Mouse (Mus musculus): ENCODE measurements around the gene Hist2h4. TPM values are rescaled to one million over a fixed set of nuclear protein-coding genes. Genes with fewer than 3 reads are reported as not detected.
A peak's percentile ranks its signal among the peaks of the same experiment; 100 is the strongest.
"Not testable (repeated sequence)": the region's sequence is repeated elsewhere in the genome, so short reads cannot be mapped to it uniquely, and the experiment has no call there.

The Hist2h4 gene
- polyA plus RNA-seq, 1 experiment from 2014 or later, result 13.6 TPM

GRCm38 (mm10) chr3:96230404-96230803 lies 32.7 kb downstream of the Hist2h4 start:
- Histone ChIP-seq H3K9ac (no peak overlapping the region), H3K36me3 (no peaks in the 10 kb centered on the region), H3K4me2 (replicated peaks) (no peak overlapping the region), H3K27ac (no peak overlapping the region), H3K4me1 (no peaks in the 10 kb centered on the region), H3K27me3 (no peaks in the 10 kb centered on the region), H3K4me3 (no peak overlapping the region), H3K9me3 (no peaks in the 10 kb centered on the region)
- ATAC-seq (ENCODE audit: insufficient number of reproducible peaks, insufficient read depth, low FRiP score, low TSS enrichment), result no peak
- 54% methylated on average over 2 of the region's 2 CpGs for WGBS

DNA sequence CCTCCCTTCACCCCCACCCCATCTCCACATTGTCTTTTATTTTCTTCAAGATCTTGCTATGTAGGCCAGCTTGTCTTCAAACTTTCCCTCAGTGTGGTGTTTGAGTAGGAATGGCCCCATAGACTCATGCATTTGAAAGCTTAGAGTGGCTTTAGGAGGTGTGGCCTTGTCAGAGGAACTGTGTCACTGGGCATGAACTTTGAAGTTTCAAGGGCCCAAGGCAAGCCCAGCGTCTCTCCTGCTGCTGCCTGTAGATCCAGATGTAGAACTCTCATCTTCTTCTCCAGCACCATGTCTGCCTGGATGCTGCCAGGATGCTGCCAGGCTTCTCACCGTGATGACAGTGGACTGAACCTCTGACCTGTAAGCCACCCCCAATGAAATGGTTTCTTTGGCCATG lies 34.3 kb downstream of the Hist2h4 start:
- WGBS, result 69% methylated on average over 2 of the region's 2 CpGs

DNA sequence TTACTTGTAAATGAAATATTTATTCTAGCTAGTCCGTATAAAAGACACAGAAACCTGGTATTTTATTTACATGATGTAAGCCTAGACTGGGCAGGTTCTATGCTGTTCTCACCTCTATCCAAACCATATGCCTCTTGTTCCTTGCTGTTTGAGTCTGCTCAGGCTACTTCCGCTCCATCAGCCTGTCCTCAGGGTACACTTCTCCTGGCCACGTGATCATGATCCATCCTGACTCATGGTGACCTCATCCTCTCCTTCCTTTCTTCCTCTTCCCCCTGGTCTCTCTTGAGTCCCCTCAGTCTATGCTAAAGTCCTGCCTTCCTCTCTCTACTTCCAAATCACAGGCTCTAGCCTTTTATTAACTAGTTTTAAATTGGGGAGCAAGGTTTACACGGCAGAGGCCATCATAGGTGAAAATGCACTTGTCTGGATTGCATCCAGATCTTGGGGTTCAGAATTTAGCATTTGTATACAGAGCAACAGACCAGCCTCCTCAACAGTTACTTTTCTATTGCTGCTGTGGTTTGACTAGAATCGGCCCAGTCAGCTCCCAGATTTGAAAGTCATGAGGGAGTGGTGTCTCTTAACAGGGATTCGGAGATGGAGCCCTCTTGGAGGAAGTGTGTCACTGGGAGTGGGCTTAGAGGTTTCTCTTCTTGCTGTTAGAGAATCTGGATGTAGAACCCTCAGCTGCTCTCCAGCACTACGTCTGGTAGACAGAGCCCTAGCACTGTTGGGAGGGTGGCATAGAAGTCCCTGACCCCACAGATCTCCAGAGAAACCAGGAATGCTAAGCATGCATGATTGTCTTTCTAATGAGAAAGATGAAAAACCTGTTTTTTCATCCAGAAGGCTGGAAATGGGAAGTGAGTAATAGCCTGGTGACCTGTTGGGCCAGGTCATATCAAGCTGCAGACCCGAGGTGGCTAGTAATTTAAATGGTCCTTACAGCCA lies 36.1 kb downstream of the Hist2h4 start:
- Histone ChIP-seq H3K9ac (no peak overlapping the region), H3K27ac (no peak overlapping the region)
- 61% methylated on average over 8 of the region's 8 CpGs for WGBS

More for the DNA sequence above, 34.3 kb downstream of the Hist2h4 start:
- no peaks in the 10 kb centered on the region; the same call in 1 of the 2 replicates for H3K4me1 ChIP-seq
- no peak overlapping the region for H3K9ac ChIP-seq
- H3K4me2 ChIP-seq (replicated peaks), result no peak overlapping the region
- no peaks in the 10 kb centered on the region for H3K36me3 ChIP-seq
- ATAC-seq (ENCODE audit: insufficient number of reproducible peaks, insufficient read depth, low FRiP score, low TSS enrichment), result no peak
- no peak overlapping the region for H3K27ac ChIP-seq
- no peaks in the 10 kb centered on the region for H3K27me3 ChIP-seq
- H3K9me3 ChIP-seq, result no peaks in the 10 kb centered on the region
- H3K4me3 ChIP-seq, result no peak overlapping the region

GRCm38 (mm10) chr3:96225421-96225820 lies 37.7 kb downstream of the Hist2h4 start:
- no peak overlapping the region for H3K27ac ChIP-seq
- peaks cover 12% of the 10 kb centered on the region for H3K4me1 ChIP-seq
- H3K27me3 ChIP-seq, result no peaks in the 10 kb centered on the region
- no peak overlapping the region; the same call in 1 of the 2 replicates for H3K4me2 ChIP-seq (replicated peaks)
- no peaks in the 10 kb centered on the region for H3K9me3 ChIP-seq
- H3K4me3 ChIP-seq, result no peak overlapping the region
- no peaks in the 10 kb centered on the region for H3K36me3 ChIP-seq
- no peak for ATAC-seq (ENCODE audit: insufficient number of reproducible peaks, insufficient read depth, low FRiP score, low TSS enrichment)
- no peak overlapping the region for H3K9ac ChIP-seq
- 31% methylated on average over 2 of the region's 2 CpGs for WGBS

More for the DNA sequence above, 36.1 kb downstream of the Hist2h4 start:
- Histone ChIP-seq H3K9me3 (no peaks in the 10 kb centered on the region), H3K4me1 (peaks cover 8% of the 10 kb centered on the region), H3K27me3 (no peaks in the 10 kb centered on the region), H3K4me3 (no peak overlapping the region), H3K4me2 (replicated peaks) (no peak overlapping the region), H3K36me3 (no peaks in the 10 kb centered on the region)
- no peak for ATAC-seq (ENCODE audit: insufficient number of reproducible peaks, insufficient read depth, low FRiP score, low TSS enrichment)

GRCm38 (mm10) chr3:96222774-96223173 lies 40.3 kb downstream of the Hist2h4 start:
- 93% methylated on average over 4 of the region's 4 CpGs for WGBS
- no peak overlapping the region for H3K9ac ChIP-seq

GRCm38 (mm10) chr3:96221640-96222038 lies 41.5 kb downstream of the Hist2h4 start:
- peak overlapping the region; percentile 65 for H3K4me3 ChIP-seq
- no peaks in the 10 kb centered on the region for H3K9me3 ChIP-seq
- H3K36me3 ChIP-seq, result no peaks in the 10 kb centered on the region
- WGBS, result 18% methylated on average over 9 of the region's 9 CpGs
- peak overlapping the region; percentile 89 for H3K9ac ChIP-seq
- H3K4me2 ChIP-seq (replicated peaks), result peak overlapping the region; percentile 57
- peaks cover 18% of the 10 kb centered on the region for H3K4me1 ChIP-seq
- no peak for ATAC-seq (ENCODE audit: insufficient number of reproducible peaks, insufficient read depth, low FRiP score, low TSS enrichment)
- peak overlapping the region; percentile 99 for H3K27ac ChIP-seq
- H3K27me3 ChIP-seq, result no peaks in the 10 kb centered on the region

More at GRCm38 (mm10) chr3:96222774-96223173, 40.3 kb downstream of the Hist2h4 start:
- Histone ChIP-seq H3K4me1 (peaks cover 18% of the 10 kb centered on the region), H3K4me2 (replicated peaks) (peak overlapping the region; percentile 57), H3K27me3 (no peaks in the 10 kb centered on the region), H3K4me3 (no peak overlapping the region), H3K36me3 (no peaks in the 10 kb centered on the region), H3K9me3 (no peaks in the 10 kb centered on the region), H3K27ac (no peak overlapping the region)
- no peak for ATAC-seq (ENCODE audit: insufficient number of reproducible peaks, insufficient read depth, low FRiP score, low TSS enrichment)

DNA sequence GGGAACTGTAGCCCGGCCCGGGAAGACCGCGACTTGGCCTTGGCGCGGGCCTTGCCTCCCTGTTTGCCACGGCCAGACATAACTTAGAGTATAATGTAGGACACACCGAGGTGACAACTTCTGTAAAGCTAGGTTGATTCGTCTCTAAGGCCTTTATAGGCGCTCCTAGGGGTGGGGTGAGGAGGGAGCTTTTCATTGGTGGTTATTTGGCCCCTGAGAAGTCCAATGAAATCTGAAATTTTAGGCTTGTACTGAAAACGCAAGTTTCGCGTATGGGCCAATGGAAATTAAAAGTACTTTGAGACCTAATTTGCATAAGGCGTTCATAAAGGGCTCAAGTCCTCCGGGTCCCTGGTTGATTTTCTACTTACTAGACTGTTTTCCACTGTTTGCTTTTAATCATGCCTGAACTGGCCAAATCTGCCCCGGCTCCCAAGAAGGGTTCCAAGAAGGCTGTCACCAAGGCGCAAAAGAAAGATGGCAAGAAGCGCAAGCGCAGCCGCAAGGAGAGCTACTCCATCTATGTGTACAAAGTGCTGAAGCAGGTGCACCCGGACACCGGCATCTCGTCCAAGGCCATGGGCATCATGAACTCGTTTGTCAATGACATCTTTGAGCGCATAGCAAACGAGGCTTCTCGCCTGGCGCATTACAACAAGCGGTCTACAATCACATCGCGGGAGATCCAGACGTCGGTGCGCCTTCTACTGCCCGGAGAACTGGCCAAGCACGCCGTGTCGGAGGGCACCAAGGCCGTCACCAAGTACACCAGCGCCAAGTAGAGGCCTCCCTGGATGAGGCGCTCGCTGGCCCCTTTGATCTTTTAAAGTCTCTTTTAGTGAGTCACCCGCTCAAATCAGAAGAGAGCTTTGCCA lies 42.1 kb downstream of the Hist2h4 start, which contains the start of the genes Hist2h2ac and Hist2h2be:
Hist2h2ac (minus strand) TSS at position 116 of the 875 bp plus-strand sequence.
Hist2h2be (plus strand) TSS at position 355 of the 875 bp plus-strand sequence.
- Histone ChIP-seq H3K27me3 (no peaks in the 10 kb centered on the region), H3K4me3 (peak within 1 kb of the TSS; percentile 65), H3K27ac (peak within 1 kb of the TSS; percentile 99), H3K4me1 (peaks cover 18% of the 10 kb centered on the region), H3K9ac (peak within 1 kb of the TSS; percentile 89), H3K9me3 (no peaks in the 10 kb centered on the region), H3K36me3 (no peaks in the 10 kb centered on the region), H3K4me2 (replicated peaks) (peak within 1 kb of the TSS; percentile 57)
- ATAC-seq (ENCODE audit: insufficient number of reproducible peaks, insufficient read depth, low FRiP score, low TSS enrichment), result peak; percentile 94
- WGBS, result under 1% methylated on average over 43 of the region's 43 CpGs

- H3K9me3 ChIP-seq; H3K36me3 ChIP-seq; H3K27me3 ChIP-seq; ATAC-seq (ENCODE audit: insufficient number of reproducible peaks, insufficient read depth, low FRiP score, low TSS enrichment): not testable (repeated sequence)
- Histone ChIP-seq H3K4me3 (peak overlapping the region; percentile 65), H3K27ac (peak overlapping the region; percentile 99), H3K4me2 (replicated peaks) (peak overlapping the region; percentile 57), H3K9ac (peak overlapping the region; percentile 89), H3K4me1 (peaks cover 18% of the 10 kb centered on the region)
- WGBS, result under 1% methylated on average over 30 of the region's 47 CpGs
These were observed 42.9 kb downstream of the Hist2h4 start for GRCm38 (mm10) chr3:96220131-96220764.

DNA sequence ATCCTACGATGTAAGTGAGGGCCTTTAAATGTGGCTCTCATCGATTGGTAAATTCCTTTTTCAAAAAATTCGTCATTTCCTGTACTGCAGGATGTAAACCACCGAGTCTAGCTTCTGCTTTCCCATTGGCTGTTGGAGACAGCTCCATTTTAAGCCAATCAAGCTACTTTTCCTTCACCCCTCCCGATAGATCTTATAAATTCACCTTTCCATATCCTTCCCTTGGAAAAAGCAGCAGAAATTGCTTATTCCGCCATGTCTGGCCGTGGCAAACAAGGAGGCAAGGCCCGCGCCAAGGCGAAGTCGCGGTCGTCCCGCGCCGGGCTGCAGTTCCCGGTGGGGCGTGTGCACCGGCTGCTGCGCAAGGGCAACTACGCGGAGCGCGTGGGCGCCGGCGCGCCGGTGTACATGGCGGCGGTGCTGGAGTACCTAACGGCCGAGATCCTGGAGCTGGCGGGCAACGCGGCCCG lies 43.4 kb downstream of the Hist2h4 start, which contains the start of the genes Bola1 and Hist2h2ab:
Bola1 (minus strand) TSS at position 49 of the 470 bp plus-strand sequence.
Hist2h2ab (plus strand) TSS at position 205 of the 470 bp plus-strand sequence.
- Histone ChIP-seq H3K4me2 (replicated peaks) (peak within 1 kb of the TSS; percentile 57), H3K27me3 (no peaks in the 10 kb centered on the region), H3K4me1 (peaks cover 18% of the 10 kb centered on the region), H3K36me3 (no peaks in the 10 kb centered on the region), H3K4me3 (peak within 1 kb of the TSS; percentile 65), H3K9me3 (no peaks in the 10 kb centered on the region), H3K27ac (peak within 1 kb of the TSS; percentile 99), H3K9ac (peak within 1 kb of the TSS; percentile 89)
- WGBS, result under 1% methylated on average over 37 of the region's 37 CpGs
- peak; percentile 69 for ATAC-seq (ENCODE audit: insufficient number of reproducible peaks, insufficient read depth, low FRiP score, low TSS enrichment)

GRCm38 (mm10) chr3:96219191-96219641 lies 43.9 kb downstream of the Hist2h4 start:
- no peaks in the 10 kb centered on the region for H3K36me3 ChIP-seq
- peaks cover 18% of the 10 kb centered on the region for H3K4me1 ChIP-seq
- H3K4me2 ChIP-seq (replicated peaks), result peak overlapping the region; percentile 57
- H3K9me3 ChIP-seq, result no peaks in the 10 kb centered on the region
- H3K9ac ChIP-seq, result peak overlapping the region; percentile 89
- no peaks in the 10 kb centered on the region for H3K27me3 ChIP-seq
- under 1% methylated on average over 12 of the region's 12 CpGs for WGBS
- no peak for ATAC-seq (ENCODE audit: insufficient number of reproducible peaks, insufficient read depth, low FRiP score, low TSS enrichment)
- H3K4me3 ChIP-seq, result peak overlapping the region; percentile 65
- H3K27ac ChIP-seq, result peak overlapping the region; percentile 99

All from embryonic facial prominence, embryonic 12.5 days (tissue).